Mouse (Mus musculus) stomach, postnatal 0 days (tissue): Measurements from ENCODE around the gene Ptprm.

Experiments
- CTCF ChIP-seq: IDR thresholded peaks from 2 replicates; pipeline ENCODE4 v1.5.1; 2016; ENCODE audit warnings: antibody characterized with exemption, low read depth, mild to moderate bottlenecking, moderate library complexity
- EP300 ChIP-seq: optimal IDR thresholded peaks from 2 replicates; pipeline ENCODE3; 2016; ENCODE audit warnings: antibody characterized with exemption

DNA sequence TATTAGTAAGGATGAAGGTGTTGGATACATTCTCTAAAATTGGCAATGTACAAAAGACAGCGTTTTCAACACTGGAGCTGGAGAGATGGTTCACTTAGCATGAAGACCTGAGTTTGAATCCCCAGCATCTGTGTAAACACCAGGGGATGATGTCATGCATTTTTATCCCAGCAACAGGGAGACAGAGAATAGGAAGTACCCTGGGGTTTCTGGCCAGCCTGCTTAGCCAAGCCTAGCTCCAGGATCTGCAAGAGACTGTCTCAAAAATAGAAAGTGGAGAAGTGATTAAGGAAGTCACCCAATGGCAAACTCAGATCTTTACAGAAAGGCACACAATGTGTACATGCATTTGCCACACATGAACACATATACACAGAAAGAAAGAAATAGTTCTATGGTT, 174.8 kb downstream of the Ptprm start:
- TF ChIP-seq CTCF: no peak
- TF ChIP-seq EP300: no peak
